24 mouse cellular contexts compared by ENCODE assay signal in genomic region chr13:109677047-109677446, GRCm38 (mm10).
DNase-seq lines count a peak whose midpoint lies in the region; ATAC-seq and TF ChIP-seq lines count a peak whose summit lies in the region.
"Had no signal": no experiment of that assay in that cellular context is flagged by ENCODE, and none has a peak within 500 bp of the region (broad histone marks: within the 10 kb centered on the region; RNA-seq: fewer than 3 reads in every experiment).

No protein-coding gene starts in this region.

- H3K4me1 ChIP-seq in liver, embryonic 12.5 days = peaks cover 53% of the 10 kb centered on the region
- H3K4me1 ChIP-seq in liver, embryonic 11.5 days (replicated peaks; ENCODE audit: control insufficient read depth, insufficient read depth, low read length) = peaks cover 29% of the 10 kb centered on the region
- peaks cover 30 to 38% of the 10 kb centered on the region in 2 experiments for H3K4me1 ChIP-seq in MEL (ENCODE audit: control insufficient read depth in 1 of 2, insufficient read depth in 2 of 2, low read length in 2 of 2)
- peaks cover 35% of the 10 kb centered on the region for H3K4me1 ChIP-seq in liver, embryonic 16.5 days (ENCODE audit: control insufficient read depth, low read depth, low read length)
- H3K4me1 ChIP-seq: embryonic facial prominence, embryonic 12.5 days; forebrain, embryonic 13.5 days; hindbrain, embryonic 13.5 days; intestine, embryonic 15.5 days had no signal

- no peak overlapping the region for H3K4me2 ChIP-seq in liver, embryonic 12.5 days
- H3K4me2 ChIP-seq in liver, embryonic 11.5 days = no peak overlapping the region
- 0 out of 2 replicates have a peak overlapping the region, but pooled peaks have one; percentile 19 for H3K4me2 ChIP-seq in liver, embryonic 16.5 days (ENCODE audit: low read depth, low read length)
- H3K4me2 ChIP-seq: embryonic facial prominence, embryonic 12.5 days; forebrain, embryonic 13.5 days; heart, embryonic 11.5 days; heart, embryonic 15.5 days; hindbrain, embryonic 13.5 days; intestine, embryonic 15.5 days had no signal

- no peaks in the 10 kb centered on the region for H3K27me3 ChIP-seq in liver, embryonic 12.5 days (replicated peaks)
- no peaks in the 10 kb centered on the region for H3K27me3 ChIP-seq in liver, embryonic 11.5 days (replicated peaks; ENCODE audit: control insufficient read depth, insufficient read depth, low read length)
- H3K27me3 ChIP-seq in MEL (ENCODE audit: control insufficient read depth in 1 of 2, insufficient read depth in 2 of 2, low read length in 2 of 2) = no peaks in the 10 kb centered on the region
- no peaks in the 10 kb centered on the region for H3K27me3 ChIP-seq in liver, embryonic 16.5 days (ENCODE audit: control insufficient read depth, insufficient read depth, low read depth, low read length)
- H3K27me3 ChIP-seq: CH12.LX; embryonic facial prominence, embryonic 12.5 days; forebrain, embryonic 13.5 days; heart, embryonic 15.5 days; hindbrain, embryonic 13.5 days; intestine, embryonic 15.5 days; Patski had no signal

- no peaks in the 10 kb centered on the region for H3K9me3 ChIP-seq in liver, embryonic 12.5 days (replicated peaks)
- H3K9me3 ChIP-seq in liver, embryonic 11.5 days (ENCODE audit: control insufficient read depth, low read length) = no peaks in the 10 kb centered on the region
- no peaks in the 10 kb centered on the region for H3K9me3 ChIP-seq in MEL (replicated peaks; ENCODE audit: insufficient read depth, low read length)
- H3K9me3 ChIP-seq in liver, embryonic 16.5 days (replicated peaks; ENCODE audit: control insufficient read depth, low read length) = no peaks in the 10 kb centered on the region
- H3K9me3 ChIP-seq: embryonic facial prominence, embryonic 12.5 days; forebrain, embryonic 13.5 days; heart, embryonic 15.5 days; hindbrain, embryonic 13.5 days; intestine, embryonic 15.5 days had no signal

- 42% methylated on average over 4 of the region's 4 CpGs for WGBS in liver, embryonic 12.5 days (ENCODE audit: insufficient replicate concordance)
- WGBS in liver, embryonic 11.5 days = 47% methylated on average over 4 of the region's 4 CpGs
- 30% methylated on average over 4 of the region's 4 CpGs for WGBS in liver, embryonic 16.5 days (ENCODE audit: insufficient replicate concordance)

- TF ChIP-seq EP300 in MEL (IDR thresholded peaks at IDR 0.05; ENCODE audit: low read depth in 1 of 2, low read length in 2 of 2) = no peak

- no peak for TF ChIP-seq POLR2A in MEL (IDR thresholded peaks at IDR 0.05; ENCODE audit: control insufficient read depth in 1 of 2, insufficient read depth in 1 of 2, low read depth in 1 of 2, low read length in 2 of 2, poor library complexity in 1 of 2)

- no peak overlapping the region for H3K9ac ChIP-seq in liver, embryonic 12.5 days
- no peak overlapping the region for H3K9ac ChIP-seq in liver, embryonic 11.5 days (ENCODE audit: low read depth, low read length)
- no peak overlapping the region for H3K9ac ChIP-seq in MEL (ENCODE audit: control insufficient read depth, low read depth, low read length, poor library complexity, severe bottlenecking)
- H3K9ac ChIP-seq in liver, embryonic 16.5 days (ENCODE audit: low read depth, low read length) = peak overlapping the region; percentile 10; the same call in 1 of the 2 replicates
- H3K9ac ChIP-seq: embryonic facial prominence, embryonic 12.5 days; forebrain, embryonic 13.5 days; forebrain, postnatal 0 days; heart, embryonic 15.5 days; hindbrain, embryonic 13.5 days; intestine, embryonic 15.5 days had no signal

- no peak for TF ChIP-seq RAD21 in MEL (IDR thresholded peaks at IDR 0.05; ENCODE audit: low read depth, low read length)

- no peak overlapping the region for H3K4me3 ChIP-seq in liver, embryonic 12.5 days
- H3K4me3 ChIP-seq in liver, embryonic 11.5 days (ENCODE audit: low read depth, low read length) = no peak overlapping the region
- H3K4me3 ChIP-seq in MEL (ENCODE audit: control insufficient read depth in 1 of 2, insufficient read depth in 1 of 2, low read depth in 2 of 2, low read length in 2 of 2) = no peak overlapping the region
- H3K4me3 ChIP-seq in liver, embryonic 16.5 days (ENCODE audit: low read depth, low read length) = no peak overlapping the region
- H3K4me3 ChIP-seq: embryonic facial prominence, embryonic 12.5 days; forebrain, embryonic 13.5 days; gastrocnemius, adult 2 months; heart, embryonic 15.5 days; hindbrain, embryonic 13.5 days; intestine, embryonic 15.5 days had no signal

- H3K27ac ChIP-seq in liver, embryonic 12.5 days = peak overlapping the region; percentile 31; the same call in 1 of the 2 replicates
- H3K27ac ChIP-seq in liver, embryonic 11.5 days (ENCODE audit: low read depth, low read length) = no peak overlapping the region
- no peak overlapping the region; the same call in 1 of the 2 replicates for H3K27ac ChIP-seq in MEL (ENCODE audit: control insufficient read depth, low read depth, low read length)
- H3K27ac ChIP-seq in liver, embryonic 16.5 days (ENCODE audit: low read length) = peak overlapping the region; percentile 37
- H3K27ac ChIP-seq: embryonic facial prominence, embryonic 12.5 days; forebrain, embryonic 13.5 days; gastrocnemius, adult 2 months; heart, embryonic 15.5 days; hindbrain, embryonic 13.5 days; intestine, embryonic 15.5 days had no signal

- H3K79me2 ChIP-seq in MEL (ENCODE audit: control insufficient read depth, insufficient read depth, low read length, poor library complexity) = no peaks in the 10 kb centered on the region; the same call in 1 of the 2 replicates

- TF ChIP-seq CTCF in MEL (IDR thresholded peaks at IDR 0.05 in 2 of 3, conservative IDR thresholded peaks at IDR 0.05 in 1 of 3; ENCODE audit: control insufficient read depth in 1 of 3, insufficient read depth in 1 of 3, low read depth in 2 of 3, low read length in 3 of 3, poor library complexity in 1 of 3, severe bottlenecking in 1 of 3) = no peak

- H3K36me3 ChIP-seq in liver, embryonic 12.5 days = no peaks in the 10 kb centered on the region
- no peaks in the 10 kb centered on the region for H3K36me3 ChIP-seq in liver, embryonic 11.5 days (ENCODE audit: control insufficient read depth, insufficient read depth, low read length)
- peaks cover 0 to 58% of the 10 kb centered on the region in 2 experiments; a peak in 2 of 4 replicates for H3K36me3 ChIP-seq in MEL (ENCODE audit: control insufficient read depth in 1 of 2, insufficient read depth in 2 of 2, low read length in 2 of 2)
- H3K36me3 ChIP-seq in liver, embryonic 16.5 days (ENCODE audit: control insufficient read depth, insufficient read depth) = no peaks in the 10 kb centered on the region
- H3K36me3 ChIP-seq: embryonic facial prominence, embryonic 12.5 days; heart, embryonic 15.5 days; hindbrain, embryonic 13.5 days; intestine, embryonic 15.5 days had no signal

- DNase-seq in liver, embryonic 11.5 days (ENCODE audit: low spot score) = no peak
- DNase-seq in MEL (ENCODE audit: low read depth, low spot score) = no peak
- DNase-seq in frontal cortex, postnatal 10 days (ENCODE audit: low spot score in 2 of 2) = no peak
- no peak for DNase-seq in testis, postnatal 10 days (ENCODE audit: low spot score)
- DNase-seq in left cerebral cortex, postnatal 36 days (ENCODE audit: low spot score in 2 of 2) = no peak
- DNase-seq: adrenal gland, postnatal 10 days; cerebellum, adult 11 months; cerebellum, adult 9-10 months; cerebellum, postnatal 25 days; forebrain, postnatal 0 days; gastrocnemius, adult 2 months; heart, adult 18-20 months; heart, postnatal 14 days had no signal

- no peak for ATAC-seq in liver, embryonic 12.5 days
- no peak for ATAC-seq in liver, embryonic 11.5 days (replicated peaks; ENCODE audit: low FRiP score)
- ATAC-seq in erythroid progenitor cell, adult 5-6 weeks (replicated peaks; ENCODE audit: low FRiP score, poor library complexity, severe bottlenecking) = peak; percentile 64
- ATAC-seq in liver, embryonic 16.5 days (ENCODE audit: low read depth) = no peak
- ATAC-seq: forebrain, embryonic 13.5 days; forebrain, postnatal 0 days; intestine, embryonic 15.5 days; Patski had no signal

- intact Hi-C loops in left cerebral cortex, postnatal 36 days (cut with DNase I) = no loop called here

TF ChIP-seq in MEL, 35 proteins besides CTCF, POLR2A, EP300 and RAD21:
- TF ChIP-seq MYB (IDR thresholded peaks at IDR 0.05; ENCODE audit: low read depth, low read length) = no peak
- TF ChIP-seq ZMIZ1 (IDR thresholded peaks at IDR 0.05; ENCODE audit: low read depth, low read length) = no peak
- TF ChIP-seq ZNF384 (IDR thresholded peaks at IDR 0.05; ENCODE audit: low read depth, low read length) = peak; percentile 69

Comparison
In these comparisons a context has a peak if more than half of its experiments do, and no peak if none do; other contexts are left out.
1. H3K27ac ChIP-seq: peak in liver, embryonic 12.5 days (single experiment) and liver, embryonic 16.5 days (single experiment); none in liver, embryonic 11.5 days (single experiment) and MEL (single experiment).